In the genomic region with DNA sequence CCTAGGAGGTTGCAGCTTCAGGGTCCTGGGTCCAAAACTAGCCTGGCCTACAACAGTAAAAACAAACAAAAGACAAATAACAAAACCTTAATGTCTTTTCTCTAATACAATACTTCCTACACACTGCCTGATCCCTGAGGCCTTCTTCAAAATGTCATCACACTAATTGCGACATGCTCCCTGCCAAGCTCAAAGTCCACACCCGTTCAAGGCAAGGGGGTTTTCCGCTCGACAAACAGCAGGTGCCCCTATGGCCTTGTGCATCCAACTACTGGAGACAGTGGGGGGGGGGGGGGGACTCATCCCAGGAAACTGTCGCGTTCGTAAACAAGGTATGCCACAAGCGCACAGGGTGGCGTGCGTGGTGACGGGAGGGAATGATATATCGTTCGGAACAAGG, we compare ENCODE assay signal across 8 mouse cellular contexts. TPM values are rescaled to one million over a fixed set of nuclear protein-coding genes. Genes with fewer than 3 reads are reported as not detected.
DNase-seq lines count a peak whose midpoint lies in the region; ATAC-seq and TF ChIP-seq lines count a peak whose summit lies in the region.

No protein-coding gene starts in this region.

- WGBS in heart, embryonic 14.5 days, result 2% methylated on average over 13 of the region's 13 CpGs
- whole genome bisulfite sequencing in hindbrain, embryonic 12.5 days, result 2% methylated on average over 13 of the region's 13 CpGs
- under 1% methylated on average over 13 of the region's 13 CpGs for WGBS in macrophage (ENCODE audit: missing documents)

- no peaks in the 10 kb centered on the region for H3K27me3 ChIP-seq in heart, embryonic 14.5 days (ENCODE audit: control insufficient read depth, insufficient read depth, low read length)
- H3K27me3 ChIP-seq in MEL (ENCODE audit: control insufficient read depth in 1 of 2, insufficient read depth in 2 of 2, low read length in 2 of 2), result no peaks in the 10 kb centered on the region
- H3K27me3 ChIP-seq in hindbrain, embryonic 12.5 days, result no peaks in the 10 kb centered on the region

- no peak for TF ChIP-seq CTCF in MEL (IDR thresholded peaks at IDR 0.05 in 2 of 3, conservative IDR thresholded peaks at IDR 0.05 in 1 of 3; ENCODE audit: control insufficient read depth in 1 of 3, insufficient read depth in 1 of 3, low read depth in 2 of 3, low read length in 3 of 3, poor library complexity in 1 of 3, severe bottlenecking in 1 of 3)

- TF ChIP-seq EP300 in MEL (IDR thresholded peaks at IDR 0.05; ENCODE audit: low read depth in 1 of 2, low read length in 2 of 2), result no peak

- no peak for ATAC-seq in heart, embryonic 14.5 days (ENCODE audit: insufficient number of reproducible peaks, insufficient read depth, low FRiP score, low read depth)
- no peak for ATAC-seq in hindbrain, embryonic 12.5 days (ENCODE audit: low FRiP score)

- no peak overlapping the region for H3K27ac ChIP-seq in heart, embryonic 14.5 days (replicated peaks in 1 of 2; ENCODE audit: control insufficient read depth in 1 of 2, insufficient read depth in 1 of 2, low read depth in 2 of 2, low read length in 2 of 2)
- H3K27ac ChIP-seq in MEL (ENCODE audit: control insufficient read depth, low read depth, low read length), result peak overlapping the region; percentile 97
- no peak overlapping the region for H3K27ac ChIP-seq in hindbrain, embryonic 12.5 days
- H3K27ac ChIP-seq in macrophage, result peak overlapping the region; percentile 94

- peak overlapping the region; percentile 88 for H3K9ac ChIP-seq in heart, embryonic 14.5 days (ENCODE audit: low read length)
- H3K9ac ChIP-seq in MEL (ENCODE audit: control insufficient read depth, low read depth, low read length, poor library complexity, severe bottlenecking), result peak overlapping the region; percentile 96
- peak overlapping the region; percentile 94 for H3K9ac ChIP-seq in hindbrain, embryonic 12.5 days

- H3K36me3 ChIP-seq in heart, embryonic 14.5 days (ENCODE audit: control insufficient read depth, insufficient read depth, low read length), result 0 out of 2 replicates have a peak, but pooled peaks cover 2% of the 10 kb centered on the region
- H3K36me3 ChIP-seq in MEL (ENCODE audit: control insufficient read depth in 1 of 2, insufficient read depth in 2 of 2, low read length in 2 of 2) (peaks cover 0 to 10% of the 10 kb centered on the region in 2 experiments; a peak in 2 of 4 replicates), macrophage (ENCODE audit: inconsistent target) (no peaks in the 10 kb centered on the region)
- no peaks in the 10 kb centered on the region for H3K36me3 ChIP-seq in hindbrain, embryonic 12.5 days

- no peak for TF ChIP-seq RAD21 in MEL (IDR thresholded peaks at IDR 0.05; ENCODE audit: low read depth, low read length)

- peak overlapping the region; percentile 75 for H3K4me2 ChIP-seq in heart, embryonic 14.5 days (ENCODE audit: low read length)
- peak overlapping the region; percentile 94 for H3K4me2 ChIP-seq in hindbrain, embryonic 12.5 days (replicated peaks)

- peak overlapping the region; percentile 71 to 98 for H3K4me3 ChIP-seq in heart, embryonic 14.5 days (ENCODE audit: control insufficient read depth in 1 of 2, insufficient read depth in 1 of 2, low read depth in 1 of 2, low read length in 2 of 2)
- H3K4me3 ChIP-seq in MEL (ENCODE audit: control insufficient read depth in 1 of 2, insufficient read depth in 1 of 2, low read depth in 2 of 2, low read length in 2 of 2) (peak overlapping the region; percentile 67 to 97), macrophage (ENCODE audit: inconsistent target) (peak overlapping the region; percentile 99)
- H3K4me3 ChIP-seq in hindbrain, embryonic 12.5 days, result peak overlapping the region; percentile 98

- DNase-seq in heart, adult 9 months (ENCODE audit: low spot score in 2 of 2), result no peak
- no peak for DNase-seq in MEL (ENCODE audit: low read depth, low spot score)
- no peak for DNase-seq in thymus, postnatal 25 days
- no peak for DNase-seq in embryo, embryonic 10 days (ENCODE audit: low spot score)
- no peak for DNase-seq in embryo, embryonic 11 days

- no peaks in the 10 kb centered on the region for H3K9me3 ChIP-seq in heart, embryonic 14.5 days (ENCODE audit: control insufficient read depth, low read length)
- no peaks in the 10 kb centered on the region for H3K9me3 ChIP-seq in MEL (replicated peaks; ENCODE audit: insufficient read depth, low read length)
- H3K9me3 ChIP-seq in hindbrain, embryonic 12.5 days (replicated peaks), result no peaks in the 10 kb centered on the region

- H3K4me1 ChIP-seq in heart, embryonic 14.5 days (ENCODE audit: control insufficient read depth in 2 of 2, insufficient read depth in 2 of 2, low read length in 2 of 2), result peaks cover 10 to 35% of the 10 kb centered on the region in 2 experiments
- peaks cover 0 to 10% of the 10 kb centered on the region in 2 experiments; a peak in 2 of 4 replicates for H3K4me1 ChIP-seq in MEL (ENCODE audit: control insufficient read depth in 1 of 2, insufficient read depth in 2 of 2, low read length in 2 of 2)
- H3K4me1 ChIP-seq in hindbrain, embryonic 12.5 days, result peaks cover 40% of the 10 kb centered on the region

- no peak for TF ChIP-seq POLR2A in MEL (IDR thresholded peaks at IDR 0.05; ENCODE audit: control insufficient read depth in 1 of 2, insufficient read depth in 1 of 2, low read depth in 1 of 2, low read length in 2 of 2, poor library complexity in 1 of 2)

- H3K79me2 ChIP-seq in MEL (ENCODE audit: control insufficient read depth, insufficient read depth, low read length, poor library complexity), result peaks cover 51% of the 10 kb centered on the region
- peaks cover 56% of the 10 kb centered on the region for H3K79me2 ChIP-seq in macrophage (ENCODE audit: inconsistent target)

RNA-seq across cellular contexts. Expression of gene Rexo1, which starts 0.7 kb away (rescaled TPM):
- 16.7 and 17.0 TPM in 2 replicates for polyA plus RNA-seq in heart, embryonic 14.5 days (2014; fragmentation: Nextera tagmentation; extraction: Ambion mirVana)
- total RNA-seq in MEL (2012; rRNA removed), result 14.3 and 14.7 TPM in 2 replicates
- polyA plus RNA-seq in MEL (2012; ENCODE audit: insufficient read depth in 1 of 2, insufficient read length in 2 of 2, low read depth in 1 of 2, low replicate concordance in 2 of 2, missing spikeins in 1 of 2) (10 to 100 TPM in 1 of 2 experiments, not detected in 1; 54.6 TPM), macrophage (2018) (14.2 to 19.1 TPM (median 18.5 TPM) in 3 replicates)
- 33.1 and 33.8 TPM in 2 replicates for polyA plus RNA-seq in hindbrain, embryonic 12.5 days (2016; fragmentation: Nextera tagmentation; extraction: Ambion mirVana)
- total RNA-seq in macrophage (2018; cell fraction: chromatin; rRNA removed), result 100 to 1,000 TPM in 11 of 26 experiments, 10 to 100 TPM in 15; 59.1 to 157 (median 92.8) TPM
- 10 to 100 TPM; 11.6 to 31.0 (median 20.9) TPM for total RNA-seq in macrophage (2018; cell fraction: cytosol; rRNA removed)
- 10 to 100 TPM; 40.6 to 77.9 (median 61.9) TPM for total RNA-seq in macrophage (2018; cell fraction: nucleus; rRNA removed)

RNA-seq across cellular contexts. Expression of gene Klf16, which starts 16.5 kb away (rescaled TPM):
- polyA plus RNA-seq in heart, embryonic 14.5 days (2014; fragmentation: Nextera tagmentation; extraction: Ambion mirVana), result 3.5 and 5.0 TPM in 2 replicates
- total RNA-seq in MEL (2012; rRNA removed), result 30.0 and 37.1 TPM in 2 replicates
- 10 to 100 TPM in 1 of 2 experiments, not detected in 1; 51.1 TPM for polyA plus RNA-seq in MEL (2012; ENCODE audit: insufficient read depth in 1 of 2, insufficient read length in 2 of 2, low read depth in 1 of 2, low replicate concordance in 2 of 2, missing spikeins in 1 of 2)
- polyA plus RNA-seq in hindbrain, embryonic 12.5 days (2016; fragmentation: Nextera tagmentation; extraction: Ambion mirVana), result 7.1 and 8.1 TPM in 2 replicates
- 1 to 10 TPM in 22 of 26 experiments, under 1 TPM in 4; 0.33 to 6.9 (median 1.9) TPM for total RNA-seq in macrophage (2018; cell fraction: chromatin; rRNA removed)
- 10 to 100 TPM in 4 of 26 experiments, 1 to 10 TPM in 22; 4.4 to 12.1 (median 8.4) TPM for total RNA-seq in macrophage (2018; cell fraction: cytosol; rRNA removed)
- 10 to 100 TPM in 1 of 26 experiments, 1 to 10 TPM in 25; 2.1 to 12.3 (median 3.5) TPM for total RNA-seq in macrophage (2018; cell fraction: nucleus; rRNA removed)
- 3.4 to 12.6 TPM (median 6.0 TPM) in 3 replicates for polyA plus RNA-seq in macrophage (2018)

RNA-seq across cellular contexts. Expression of gene Atp8b3, which starts 21.7 kb away (rescaled TPM):
- 0.08 and 0.09 TPM in 2 replicates for polyA plus RNA-seq in heart, embryonic 14.5 days (2014; fragmentation: Nextera tagmentation; extraction: Ambion mirVana)
- total RNA-seq in MEL (2012; rRNA removed), result 0.03 TPM in 1 of 2 replicates, not detected in the other
- polyA plus RNA-seq in MEL (2012; ENCODE audit: insufficient read depth in 1 of 2, insufficient read length in 2 of 2, low read depth in 1 of 2, low replicate concordance in 2 of 2, missing spikeins in 1 of 2) (under 1 TPM in 1 of 2 experiments, not detected in 1; 0.13 TPM), macrophage (2018) (0.05 TPM in 1 of 3 replicates, not detected in the others)
- 0.93 and 1.1 TPM in 2 replicates for polyA plus RNA-seq in hindbrain, embryonic 12.5 days (2016; fragmentation: Nextera tagmentation; extraction: Ambion mirVana)
- under 1 TPM in 14 of 26 experiments, not detected in 12; 0.15 to 0.75 (median 0.38) TPM for total RNA-seq in macrophage (2018; cell fraction: chromatin; rRNA removed)
- total RNA-seq in macrophage (2018; cell fraction: cytosol; rRNA removed), result under 1 TPM in 20 of 26 experiments, not detected in 6; 0.03 to 0.24 (median 0.14) TPM
- total RNA-seq in macrophage (2018; cell fraction: nucleus; rRNA removed), result under 1 TPM in 14 of 26 experiments, not detected in 12; 0.10 to 0.52 (median 0.26) TPM

RNA-seq across cellular contexts. Expression of gene Abhd17a, which starts 29.5 kb away (rescaled TPM):
- 119 and 141 TPM in 2 replicates for polyA plus RNA-seq in heart, embryonic 14.5 days (2014; fragmentation: Nextera tagmentation; extraction: Ambion mirVana)
- total RNA-seq in MEL (2012; rRNA removed), result 89.6 and 98.5 TPM in 2 replicates
- 100 to 1,000 TPM in 1 of 2 experiments, 10 to 100 TPM in 1; 96.2 to 136 TPM for polyA plus RNA-seq in MEL (2012; ENCODE audit: insufficient read depth in 1 of 2, insufficient read length in 2 of 2, low read depth in 1 of 2, low replicate concordance in 2 of 2, missing spikeins in 1 of 2)
- 112 and 118 TPM in 2 replicates for polyA plus RNA-seq in hindbrain, embryonic 12.5 days (2016; fragmentation: Nextera tagmentation; extraction: Ambion mirVana)
- 10 to 100 TPM in 5 of 26 experiments, 1 to 10 TPM in 20, under 1 TPM in 1; 0.62 to 16.1 (median 5.5) TPM for total RNA-seq in macrophage (2018; cell fraction: chromatin; rRNA removed)
- total RNA-seq in macrophage (2018; cell fraction: cytosol; rRNA removed), result 10 to 100 TPM; 37.6 to 76.2 (median 53.9) TPM
- total RNA-seq in macrophage (2018; cell fraction: nucleus; rRNA removed), result 10 to 100 TPM in 23 of 26 experiments, 1 to 10 TPM in 3; 6.8 to 32.4 (median 16.1) TPM
- polyA plus RNA-seq in macrophage (2018), result 11.7 to 58.2 TPM (median 51.7 TPM) in 3 replicates

RNA-seq across cellular contexts. Expression of gene Scamp4, which starts 42.1 kb away (rescaled TPM):
- 65.9 and 67.1 TPM in 2 replicates for polyA plus RNA-seq in heart, embryonic 14.5 days (2014; fragmentation: Nextera tagmentation; extraction: Ambion mirVana)
- 34.2 and 36.5 TPM in 2 replicates for total RNA-seq in MEL (2012; rRNA removed)
- polyA plus RNA-seq in MEL (2012; ENCODE audit: insufficient read depth in 1 of 2, insufficient read length in 2 of 2, low read depth in 1 of 2, low replicate concordance in 2 of 2, missing spikeins in 1 of 2) (100 to 1,000 TPM in 1 of 2 experiments, not detected in 1; 140 TPM), macrophage (2018) (34.4 to 66.1 TPM (median 53.0 TPM) in 3 replicates)
- 60.3 and 69.4 TPM in 2 replicates for polyA plus RNA-seq in hindbrain, embryonic 12.5 days (2016; fragmentation: Nextera tagmentation; extraction: Ambion mirVana)
- 10 to 100 TPM in 13 of 26 experiments, 1 to 10 TPM in 13; 2.6 to 18.9 (median 10.4) TPM for total RNA-seq in macrophage (2018; cell fraction: chromatin; rRNA removed)
- total RNA-seq in macrophage (2018; cell fraction: cytosol; rRNA removed), result 10 to 100 TPM; 33.6 to 57.3 (median 44.7) TPM
- total RNA-seq in macrophage (2018; cell fraction: nucleus; rRNA removed), result 10 to 100 TPM in 25 of 26 experiments, 1 to 10 TPM in 1; 8.5 to 48.4 (median 29.4) TPM

Comparison
In these comparisons a context has a peak if more than half of its experiments do, and no peak if none do; other contexts are left out.
1. H3K27ac ChIP-seq: peak in MEL (single experiment) and macrophage (single experiment); none in heart, embryonic 14.5 days (0 of 2) and hindbrain, embryonic 12.5 days (single experiment).
2. Peak in every context shown above with its lines, with median percentiles within 50 percentile points of each other: H3K4me3 ChIP-seq and H3K9ac ChIP-seq.